Mouse (Mus musculus) midbrain, embryonic 10.5 days (tissue): ENCODE measurements at regions not wholly inside any gene's neighbourhood (a gene's known extent, or its start where the extent isn't known, plus 50 kb on each side); places are given as distances from the start of the nearest gene placed in this dataset.

Source experiments
- DNase-seq: peaks from one replicate; pipeline ENCODE4 v3.0.0-alpha.2; 2017; ENCODE audit warnings: low spot score
- H3K27ac ChIP-seq: fragments of 300-500 bp; sonication (generic); replicated peaks from 2 replicates; pipeline ENCODE4 v1.5.1; 2016; ENCODE audit warnings: mild to moderate bottlenecking
- H3K27me3 ChIP-seq: fragments of 300-500 bp; sonication (generic); 2 replicates; pipeline ENCODE4 v1.6.1; 2016; ENCODE audit warnings: low read depth, mild to moderate bottlenecking; ENCODE audit not compliant: poor library complexity, severe bottlenecking
- H3K36me3 ChIP-seq: fragments of 300-500 bp; sonication (generic); 2 replicates; pipeline ENCODE4 v1.6.1; 2016; ENCODE audit warnings: mild to moderate bottlenecking, moderate library complexity
- H3K4me1 ChIP-seq: fragments of 300-500 bp; sonication (generic); 2 replicates; pipeline ENCODE4 v1.6.1; 2016
- H3K4me3 ChIP-seq: fragments of 300-500 bp; sonication (generic); 2 replicates; pipeline ENCODE4 v1.5.1; 2016; ENCODE audit warnings: mild to moderate bottlenecking, moderate library complexity
- H3K9me3 ChIP-seq: fragments of 300-500 bp; sonication (generic); replicated peaks from 2 replicates; pipeline ENCODE4 v1.6.1; 2016; ENCODE audit warnings: mild to moderate bottlenecking
- WGBS: fragments of 180-500 bp; shearing (Covaris S2); methylation state at CpG from one replicate; pipeline ENCODE4 v1.1.7; 2016; 5-methylcytosine and 5-hydroxymethylcytosine counted together

DNA sequence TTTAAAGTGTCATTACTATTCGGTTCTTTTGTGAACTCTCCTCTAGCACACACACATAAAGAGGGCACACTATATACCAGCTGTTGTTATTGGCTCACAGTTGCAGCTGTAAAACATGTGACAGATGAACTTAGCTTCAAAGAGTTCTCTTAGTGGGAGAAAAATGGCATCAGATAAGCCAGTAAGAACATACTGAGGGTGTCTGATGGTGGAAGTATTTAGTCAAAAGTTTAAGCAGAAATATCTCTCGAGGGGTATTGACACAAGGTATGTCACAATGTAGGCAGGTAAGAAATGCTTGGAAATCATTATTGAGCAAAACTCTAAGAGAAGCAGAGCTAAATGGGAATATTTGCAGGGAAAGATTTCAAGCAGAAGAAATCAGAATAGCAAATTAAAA is 408.4 kb upstream of the Pik3r1 start:
- H3K27me3 ChIP-seq: no peaks in the 10 kb centered on the region
- H3K36me3 ChIP-seq: no peaks in the 10 kb centered on the region
- DNase-seq: no peak
- H3K4me1 ChIP-seq: no peaks in the 10 kb centered on the region
- no peak overlapping the region for H3K4me3 ChIP-seq
- 92% methylated on average over 2 of the region's 2 CpGs for WGBS
- H3K9me3 ChIP-seq: 0 out of 2 replicates have a peak, but pooled peaks cover 2% of the 10 kb centered on the region
- H3K27ac ChIP-seq: no peak overlapping the region

DNA sequence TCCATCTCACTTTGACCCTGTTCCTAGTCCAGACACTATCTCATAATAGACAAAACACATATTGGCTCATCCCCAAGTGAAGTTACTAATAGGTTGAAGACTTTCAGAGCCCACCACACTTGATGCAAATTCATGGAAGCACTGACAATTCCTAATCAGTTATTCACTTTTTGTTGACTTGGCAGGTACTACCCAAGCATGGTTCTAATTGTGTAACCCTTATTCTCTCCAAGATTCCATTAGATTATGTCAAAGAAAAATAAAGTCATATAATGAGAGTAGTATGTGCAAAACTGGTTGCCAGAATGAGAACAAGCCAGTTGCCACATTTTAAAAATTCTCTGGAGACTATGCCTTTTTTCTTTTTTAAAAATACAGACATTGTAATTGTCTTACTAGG is 426.7 kb upstream of the Pik3r1 start:
- H3K27ac ChIP-seq: no peak overlapping the region
- H3K36me3 ChIP-seq: no peaks in the 10 kb centered on the region
- no peaks in the 10 kb centered on the region for H3K27me3 ChIP-seq
- H3K4me1 ChIP-seq: no peaks in the 10 kb centered on the region
- H3K4me3 ChIP-seq: no peak overlapping the region
- no peaks in the 10 kb centered on the region for H3K9me3 ChIP-seq
- DNase-seq: no peak

DNA sequence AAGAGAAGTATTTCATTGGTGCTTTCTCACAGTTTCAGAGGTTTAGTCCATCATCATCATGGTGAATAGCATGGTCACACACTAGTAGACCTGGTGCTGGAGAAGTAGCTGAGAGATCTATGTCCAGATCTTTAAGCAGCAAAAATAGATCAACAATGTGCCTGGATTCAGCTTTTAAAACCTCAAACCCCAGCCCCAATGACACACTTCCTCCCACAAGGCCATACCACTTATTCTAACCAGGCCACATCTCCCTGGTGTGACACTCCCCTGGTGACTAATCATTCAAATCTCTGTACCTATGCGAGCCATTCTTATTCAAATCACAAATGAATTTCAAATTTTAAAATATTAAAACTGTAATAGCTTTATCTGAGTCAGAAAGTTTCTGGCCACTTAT is 434.3 kb upstream of the Pik3r1 start:
- Histone ChIP-seq H3K4me1 (no peaks in the 10 kb centered on the region), H3K27me3 (no peaks in the 10 kb centered on the region), H3K27ac (no peak overlapping the region), H3K36me3 (no peaks in the 10 kb centered on the region), H3K9me3 (no peaks in the 10 kb centered on the region), H3K4me3 (no peak overlapping the region)
- 98% methylated on average over 1 of the region's 1 CpGs for WGBS
- no peak for DNase-seq

DNA sequence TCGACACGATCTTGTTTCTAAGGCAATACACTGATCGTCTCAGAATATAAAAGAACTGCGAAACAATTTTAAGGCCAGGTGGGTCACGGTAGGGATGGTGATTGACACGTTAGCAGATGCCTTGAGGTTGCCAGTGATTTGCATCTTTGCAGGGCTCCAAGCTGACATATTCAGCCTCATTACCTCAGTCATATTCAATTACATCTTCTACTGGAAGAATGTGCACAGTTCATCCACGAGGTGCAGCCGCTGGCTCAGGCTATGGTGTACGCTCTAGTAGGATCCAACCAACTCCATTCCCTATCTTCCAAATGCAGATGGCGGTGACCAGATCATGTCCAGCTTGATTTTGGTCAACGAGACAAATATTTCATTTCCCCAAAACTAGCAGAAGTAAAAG is 450.5 kb upstream of the Pik3r1 start:
- Histone ChIP-seq H3K4me3 (no peak overlapping the region), H3K36me3 (no peaks in the 10 kb centered on the region), H3K4me1 (no peaks in the 10 kb centered on the region), H3K9me3 (no peaks in the 10 kb centered on the region), H3K27me3 (no peaks in the 10 kb centered on the region), H3K27ac (no peak overlapping the region)
- no peak for DNase-seq
- 93% methylated on average over 11 of the region's 11 CpGs for WGBS

DNA sequence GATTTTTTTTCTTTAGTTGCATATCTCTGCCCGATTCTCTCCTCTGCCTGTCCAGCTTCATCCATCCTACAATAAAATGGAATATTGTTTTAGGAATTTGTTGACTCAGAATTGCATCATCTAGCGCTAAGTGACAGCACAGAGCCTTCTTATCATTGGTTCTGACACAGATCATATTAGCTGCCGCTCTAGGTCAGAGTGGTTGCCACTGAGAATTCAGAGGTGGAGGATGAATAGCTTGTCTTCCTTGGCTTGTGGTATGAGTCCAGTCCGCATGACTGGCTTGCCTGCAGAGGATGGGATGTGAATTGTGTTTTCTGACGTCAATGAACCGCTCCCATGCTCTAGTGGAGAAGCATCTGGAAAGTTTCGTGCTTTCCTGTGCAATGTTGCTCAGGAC is 462.3 kb upstream of the Cd180 start:
- Histone ChIP-seq H3K36me3 (no peaks in the 10 kb centered on the region), H3K4me1 (no peaks in the 10 kb centered on the region), H3K9me3 (no peaks in the 10 kb centered on the region), H3K27ac (no peak overlapping the region), H3K27me3 (no peaks in the 10 kb centered on the region), H3K4me3 (no peak overlapping the region)
- DNase-seq: no peak
- WGBS: 92% methylated on average over 7 of the region's 7 CpGs

DNA sequence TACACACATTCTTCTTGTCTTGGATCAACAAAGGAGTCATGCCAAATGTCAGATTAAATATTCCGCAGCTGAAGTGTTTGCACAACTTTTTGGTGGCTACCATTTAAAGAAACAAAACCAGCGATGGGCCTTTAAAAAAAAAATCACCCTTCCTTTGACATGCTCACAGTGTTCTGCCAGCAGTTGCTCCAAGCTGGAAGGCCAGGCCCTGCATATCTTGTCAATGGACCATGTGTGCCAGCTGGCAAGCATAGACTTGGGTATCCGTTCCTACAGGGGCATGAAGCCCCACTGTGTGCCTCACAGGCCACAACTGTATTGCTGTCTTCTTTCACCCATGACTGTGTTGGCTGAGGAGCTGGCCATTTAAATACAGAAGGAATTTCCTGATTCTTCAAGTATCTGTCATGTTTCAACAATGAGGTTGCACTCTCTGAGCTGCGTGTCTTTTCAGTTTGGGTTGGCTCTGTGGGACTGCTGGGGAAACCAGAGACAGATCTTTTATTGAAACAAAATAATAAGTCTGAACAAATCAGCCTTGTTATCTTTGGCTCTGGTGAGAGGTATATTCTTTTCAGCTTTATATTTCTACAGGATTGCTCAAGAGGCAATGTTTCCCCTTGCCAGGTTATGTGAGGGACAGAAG is 460.9 kb upstream of the Cd180 start:
- Histone ChIP-seq H3K27ac (no peak overlapping the region), H3K27me3 (no peaks in the 10 kb centered on the region), H3K4me3 (no peak overlapping the region), H3K9me3 (no peaks in the 10 kb centered on the region), H3K4me1 (no peaks in the 10 kb centered on the region), H3K36me3 (no peaks in the 10 kb centered on the region)
- no peak for DNase-seq
- 86% methylated on average over 4 of the region's 4 CpGs for WGBS

DNA sequence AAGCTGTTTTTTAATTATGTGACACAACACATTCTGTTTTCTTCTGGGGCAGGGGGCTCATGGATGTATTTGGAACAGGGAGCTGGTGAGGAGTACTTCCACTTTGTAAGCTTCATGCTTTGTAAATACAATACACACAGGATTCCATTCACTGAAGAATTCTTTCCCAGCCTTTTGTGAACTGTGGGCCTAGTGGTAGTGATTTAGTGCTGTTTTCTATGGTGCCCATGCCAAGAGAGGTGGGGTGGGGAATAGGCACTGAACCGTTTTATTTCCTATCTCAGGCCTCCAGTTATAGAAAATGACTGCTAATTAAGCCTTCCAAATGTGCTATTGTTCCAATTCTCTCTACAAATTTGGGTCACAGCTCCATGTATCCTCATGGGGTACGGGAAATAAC is 442.5 kb upstream of the Cd180 start:
- H3K27ac ChIP-seq: no peak overlapping the region
- no peaks in the 10 kb centered on the region for H3K9me3 ChIP-seq
- H3K4me1 ChIP-seq: peaks cover 12% of the 10 kb centered on the region
- H3K4me3 ChIP-seq: no peak overlapping the region
- no peaks in the 10 kb centered on the region for H3K36me3 ChIP-seq
- WGBS: 74% methylated on average over 2 of the region's 2 CpGs
- DNase-seq: no peak
- no peaks in the 10 kb centered on the region for H3K27me3 ChIP-seq

DNA sequence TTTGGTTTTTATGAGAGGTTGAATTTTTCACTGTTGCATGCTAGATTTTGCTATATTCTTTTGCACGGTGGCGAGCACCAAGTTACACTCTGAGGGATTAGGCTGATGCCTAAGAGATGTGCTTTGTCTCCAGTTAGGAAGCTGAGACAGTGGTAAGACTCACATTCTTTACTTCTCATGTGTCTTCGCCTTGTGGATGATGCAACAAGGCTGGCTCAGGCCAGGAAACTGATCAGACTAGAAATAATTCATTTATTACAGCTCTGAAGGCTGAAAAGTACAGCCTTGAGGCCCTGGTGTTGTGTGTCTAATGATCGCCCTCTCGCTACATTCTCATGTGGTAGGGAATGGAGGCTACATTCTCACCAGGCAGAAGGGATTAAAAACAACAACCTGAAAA is 441.6 kb upstream of the Cd180 start:
- no peaks in the 10 kb centered on the region for H3K9me3 ChIP-seq
- WGBS: 91% methylated on average over 5 of the region's 5 CpGs
- no peaks in the 10 kb centered on the region for H3K36me3 ChIP-seq

DNA sequence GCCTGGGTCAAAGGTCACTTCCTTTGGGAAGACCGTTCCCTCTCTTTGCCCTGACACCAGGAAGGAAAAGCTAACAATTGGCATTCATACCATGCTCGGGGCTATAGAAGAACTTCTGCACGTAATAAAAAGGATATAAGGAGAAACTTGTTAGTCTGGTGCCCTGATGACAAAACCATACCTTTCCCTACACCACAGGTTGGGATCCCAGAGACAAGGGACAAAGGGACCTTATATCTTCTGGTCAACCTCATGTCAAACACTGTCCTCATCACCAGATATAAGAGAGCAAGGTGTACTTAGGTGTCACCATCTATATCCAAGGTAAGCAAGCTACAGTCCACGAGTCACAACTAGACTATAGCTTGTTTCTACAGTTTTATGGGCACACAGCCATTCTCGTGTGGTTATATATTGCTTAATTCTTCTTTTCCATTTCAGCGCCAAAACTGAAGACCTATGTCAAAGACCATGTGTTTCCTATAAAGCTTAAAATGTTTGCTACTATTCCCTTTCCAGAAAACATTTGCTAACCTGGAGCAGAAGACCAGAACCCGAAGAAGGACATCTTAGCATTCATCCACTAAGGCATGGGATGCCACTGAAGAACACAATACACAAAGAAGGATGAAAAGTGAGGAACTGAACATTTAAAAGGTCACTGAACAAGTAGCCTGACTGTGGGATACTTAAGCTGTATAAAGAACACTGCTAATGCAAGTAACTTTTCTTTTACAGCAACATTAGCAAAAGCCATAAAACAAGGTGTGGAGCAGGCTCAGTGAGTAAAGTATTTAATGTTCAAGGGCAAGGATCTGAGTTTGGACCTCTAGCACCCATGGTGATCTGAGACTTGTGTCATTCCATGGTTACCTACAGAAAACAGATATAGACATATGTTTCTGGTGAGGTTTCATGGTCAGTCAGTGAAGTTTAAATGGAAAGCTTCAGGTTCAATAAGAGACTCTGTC is 437.7 kb upstream of the Cd180 start:
- no peak for DNase-seq
- Histone ChIP-seq H3K4me3 (no peak overlapping the region), H3K4me1 (peaks cover 12% of the 10 kb centered on the region), H3K27ac (no peak overlapping the region), H3K9me3 (no peaks in the 10 kb centered on the region), H3K36me3 (no peaks in the 10 kb centered on the region), H3K27me3 (no peaks in the 10 kb centered on the region)
- 77% methylated on average over 7 of the region's 7 CpGs for WGBS

More for the DNA sequence above, 441.6 kb upstream of the Cd180 start:
- Histone ChIP-seq H3K4me1 (peaks cover 12% of the 10 kb centered on the region), H3K27ac (no peak overlapping the region), H3K27me3 (no peaks in the 10 kb centered on the region), H3K4me3 (no peak overlapping the region)
- no peak for DNase-seq

DNA sequence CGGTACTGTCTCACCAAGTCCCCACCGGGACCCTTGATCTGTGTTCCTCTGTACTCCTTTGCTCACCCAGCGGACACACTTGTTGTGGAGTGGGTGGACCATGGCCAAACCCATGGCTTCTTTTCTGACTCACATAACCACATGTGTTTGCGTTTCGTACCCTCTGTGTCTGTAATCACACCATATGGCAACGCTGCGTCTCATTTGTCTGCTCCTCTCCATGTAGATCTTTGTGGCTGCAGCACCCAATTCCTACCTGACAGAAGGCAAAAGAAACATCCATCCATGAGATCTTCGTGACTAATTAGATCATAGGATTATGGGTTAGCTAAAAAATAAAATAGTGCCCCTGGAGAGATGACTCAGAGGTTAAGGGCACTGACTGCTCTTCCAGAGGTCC is 435.2 kb upstream of the Cd180 start:
- no peaks in the 10 kb centered on the region for H3K9me3 ChIP-seq
- no peaks in the 10 kb centered on the region for H3K36me3 ChIP-seq
- no peak overlapping the region for H3K27ac ChIP-seq
- H3K4me3 ChIP-seq: no peak overlapping the region
- no peaks in the 10 kb centered on the region for H3K27me3 ChIP-seq
- WGBS: 92% methylated on average over 8 of the region's 8 CpGs
- DNase-seq: no peak
- peaks cover 7% of the 10 kb centered on the region for H3K4me1 ChIP-seq

DNA sequence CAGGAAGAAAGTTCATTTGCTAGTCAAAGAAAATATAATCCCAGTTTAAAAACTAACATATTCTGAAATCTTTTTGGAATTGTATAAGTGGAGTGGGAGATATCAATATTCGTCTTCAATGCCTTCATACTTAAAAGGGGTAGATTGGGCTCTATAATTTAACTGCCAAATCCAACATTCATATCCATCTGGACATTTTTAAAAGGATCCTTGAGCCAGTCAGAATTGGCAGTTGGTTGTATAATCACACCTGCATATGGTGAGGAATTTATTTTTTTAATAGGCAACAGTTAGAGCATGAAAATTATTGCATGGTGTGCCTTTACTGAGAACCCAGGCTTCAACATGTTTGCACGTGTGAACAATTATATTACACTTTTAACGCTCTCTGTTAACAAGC is 419.5 kb upstream of the Cd180 start:
- Histone ChIP-seq H3K4me3 (no peak overlapping the region), H3K4me1 (no peaks in the 10 kb centered on the region), H3K27me3 (no peaks in the 10 kb centered on the region), H3K27ac (no peak overlapping the region), H3K36me3 (no peaks in the 10 kb centered on the region), H3K9me3 (no peaks in the 10 kb centered on the region)
- 90% methylated on average over 3 of the region's 3 CpGs for WGBS
- no peak for DNase-seq

DNA sequence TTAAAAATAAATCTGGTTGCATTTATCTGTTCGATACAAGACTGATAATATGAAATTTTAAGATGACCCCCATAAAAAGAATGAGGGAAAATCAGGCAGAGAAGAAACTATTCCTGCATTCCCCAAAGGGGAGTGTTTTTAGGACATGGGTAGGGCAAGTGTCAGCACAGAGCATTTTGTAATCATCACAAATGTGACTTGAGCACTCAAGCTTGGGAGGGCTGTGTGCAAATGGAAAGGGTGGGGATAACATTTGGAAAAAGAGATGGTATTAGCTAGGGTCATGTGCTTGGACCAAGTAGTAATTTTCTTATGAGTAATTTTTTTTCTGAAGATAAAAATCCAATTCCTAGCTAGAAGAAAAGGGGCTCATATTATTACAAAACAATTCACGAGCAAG is 418.1 kb upstream of the Cd180 start:
- DNase-seq: no peak
- H3K4me1 ChIP-seq: no peaks in the 10 kb centered on the region
- H3K4me3 ChIP-seq: no peak overlapping the region
- no peak overlapping the region for H3K27ac ChIP-seq
- H3K36me3 ChIP-seq: no peaks in the 10 kb centered on the region
- no peaks in the 10 kb centered on the region for H3K9me3 ChIP-seq
- no peaks in the 10 kb centered on the region for H3K27me3 ChIP-seq
- WGBS: 97% methylated on average over 2 of the region's 2 CpGs

DNA sequence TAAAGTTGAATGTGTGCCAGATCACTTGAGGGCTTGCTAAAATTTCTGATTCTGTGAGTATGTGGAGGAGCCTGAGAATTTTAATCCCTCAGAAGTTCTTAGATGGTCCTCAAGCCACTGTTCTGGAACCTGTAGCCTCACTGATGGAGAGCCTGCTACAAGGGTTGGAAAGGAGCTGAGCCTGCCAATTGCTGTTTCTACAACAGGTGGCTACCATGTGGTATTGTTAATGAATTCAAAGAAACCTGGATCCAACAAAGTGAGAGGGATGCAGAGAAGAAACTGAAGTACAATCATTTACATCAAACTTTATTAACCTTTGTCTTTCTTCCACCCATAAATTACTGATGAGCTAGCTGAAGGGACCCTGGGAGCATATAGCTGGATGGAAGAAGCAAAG is 416.5 kb upstream of the Cd180 start:
- Histone ChIP-seq H3K36me3 (no peaks in the 10 kb centered on the region), H3K9me3 (no peaks in the 10 kb centered on the region), H3K4me1 (no peaks in the 10 kb centered on the region), H3K27me3 (no peaks in the 10 kb centered on the region), H3K4me3 (no peak overlapping the region), H3K27ac (no peak overlapping the region)
- no peak for DNase-seq
